7 mouse cellular contexts compared by ENCODE assay signal in the genomic region with DNA sequence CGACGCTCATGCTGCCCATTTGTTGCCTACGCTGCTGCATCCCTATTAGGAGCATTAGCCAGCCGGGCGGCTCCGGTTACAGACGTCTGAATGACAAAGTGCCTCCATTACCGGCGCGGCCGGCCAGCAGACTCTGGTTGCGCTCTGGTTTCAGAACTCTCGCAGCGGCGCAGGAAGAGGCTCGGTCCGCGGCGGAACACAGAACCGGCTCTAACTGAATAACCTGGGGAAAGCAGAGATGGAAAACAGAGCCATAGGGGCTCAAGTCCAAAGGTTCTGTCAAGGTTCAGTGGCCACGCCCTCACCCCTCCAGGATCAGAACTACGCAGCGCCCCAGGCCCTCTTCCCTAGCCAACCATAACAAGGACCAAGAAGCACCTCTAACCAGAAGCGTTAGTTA. TPM values are rescaled to one million over a fixed set of nuclear protein-coding genes. Genes with fewer than 3 reads are reported as not detected.
DNase-seq lines count a peak whose midpoint lies in the region; ATAC-seq lines count a peak whose summit lies in the region.

No protein-coding gene starts in this region.

- peak overlapping the region; percentile 16; the same call in 1 of the 2 replicates for H3K4me3 ChIP-seq in brown adipose tissue, adult 24 weeks (ENCODE audit: insufficient read depth, low read depth, low read length)
- peak overlapping the region; percentile 59 for H3K4me3 ChIP-seq in hindbrain, embryonic 10.5 days
- H3K4me3 ChIP-seq in limb, embryonic 13.5 days: peak overlapping the region; percentile 54
- H3K4me3 ChIP-seq in neural tube, embryonic 15.5 days (replicated peaks): peak overlapping the region; percentile 51

- peak; percentile 83 for DNase-seq in ES-CJ7 (ENCODE audit: low read depth, low spot score)
- DNase-seq in hindbrain, embryonic 10.5 days (ENCODE audit: low spot score): peak; percentile 77
- no peak for DNase-seq in cerebellum, adult 18-20 months
- no peak for DNase-seq in right cerebral cortex, postnatal 4 days

- ATAC-seq in limb, embryonic 13.5 days (ENCODE audit: low FRiP score, low read depth): no peak
- no peak for ATAC-seq in neural tube, embryonic 15.5 days (ENCODE audit: low FRiP score)

- WGBS in hindbrain, embryonic 10.5 days: under 1% methylated on average over 24 of the region's 24 CpGs
- 0% methylated on average over 24 of the region's 24 CpGs for WGBS in limb, embryonic 13.5 days
- under 1% methylated on average over 24 of the region's 24 CpGs for WGBS in neural tube, embryonic 15.5 days

- peaks cover 100% of the 10 kb centered on the region for H3K27me3 ChIP-seq in hindbrain, embryonic 10.5 days (ENCODE audit: insufficient read depth, poor library complexity, severe bottlenecking)
- H3K27me3 ChIP-seq in limb, embryonic 13.5 days: peaks cover 96% of the 10 kb centered on the region
- H3K27me3 ChIP-seq in neural tube, embryonic 15.5 days (replicated peaks): peaks cover 57% of the 10 kb centered on the region

- no peaks in the 10 kb centered on the region for H3K9me3 ChIP-seq in hindbrain, embryonic 10.5 days
- H3K9me3 ChIP-seq in limb, embryonic 13.5 days: no peaks in the 10 kb centered on the region
- H3K9me3 ChIP-seq in neural tube, embryonic 15.5 days (replicated peaks): no peaks in the 10 kb centered on the region

- H3K36me3 ChIP-seq in hindbrain, embryonic 10.5 days: no peaks in the 10 kb centered on the region
- no peaks in the 10 kb centered on the region for H3K36me3 ChIP-seq in limb, embryonic 13.5 days
- no peaks in the 10 kb centered on the region for H3K36me3 ChIP-seq in neural tube, embryonic 15.5 days

- peak overlapping the region; percentile 85 for H3K4me2 ChIP-seq in limb, embryonic 13.5 days (replicated peaks)
- H3K4me2 ChIP-seq in neural tube, embryonic 15.5 days: peak overlapping the region; percentile 93

- H3K9ac ChIP-seq in limb, embryonic 13.5 days: peak overlapping the region; percentile 43; the same call in 1 of the 2 replicates
- H3K9ac ChIP-seq in neural tube, embryonic 15.5 days (replicated peaks): peak overlapping the region; percentile 30

- no peak overlapping the region for H3K27ac ChIP-seq in brown adipose tissue, adult 24 weeks (replicated peaks; ENCODE audit: low read depth, low read length)
- 0 out of 2 replicates have a peak overlapping the region, but pooled peaks have one; percentile 50 for H3K27ac ChIP-seq in hindbrain, embryonic 10.5 days
- no peak overlapping the region for H3K27ac ChIP-seq in limb, embryonic 13.5 days
- no peak overlapping the region for H3K27ac ChIP-seq in neural tube, embryonic 15.5 days (replicated peaks)

- no peaks in the 10 kb centered on the region for H3K4me1 ChIP-seq in brown adipose tissue, adult 24 weeks (ENCODE audit: control insufficient read depth, insufficient read depth, insufficient read length, low read length)
- H3K4me1 ChIP-seq in hindbrain, embryonic 10.5 days (replicated peaks): peaks cover 73% of the 10 kb centered on the region
- peaks cover 87% of the 10 kb centered on the region for H3K4me1 ChIP-seq in limb, embryonic 13.5 days
- H3K4me1 ChIP-seq in neural tube, embryonic 15.5 days: peaks cover 47% of the 10 kb centered on the region

RNA-seq across cellular contexts. Expression of gene Ngfr, which starts 2.3 kb away (rescaled TPM):
- polyA plus RNA-seq in brown adipose tissue, adult 24 weeks (2012; ENCODE audit: insufficient read depth, insufficient read length, missing spikeins): 0.67 and 1.4 TPM in 2 replicates
- polyA plus RNA-seq in hindbrain, embryonic 10.5 days (2016; fragmentation: Nextera tagmentation; extraction: Ambion mirVana): 28.7 and 51.6 TPM in 2 replicates
- 29.4 and 34.5 TPM in 2 replicates for polyA plus RNA-seq in limb, embryonic 13.5 days (2015; fragmentation: Nextera tagmentation; extraction: Ambion mirVana)
- polyA plus RNA-seq in neural tube, embryonic 15.5 days (2015; fragmentation: Nextera tagmentation; extraction: Ambion mirVana): 69.1 and 69.3 TPM in 2 replicates

Comparison
In these comparisons a context has a peak if more than half of its experiments do, and no peak if none do; other contexts are left out.
1. DNase-seq: peak in ES-CJ7 (single experiment) and hindbrain, embryonic 10.5 days (single experiment); none in cerebellum, adult 18-20 months (0 of 2) and right cerebral cortex, postnatal 4 days (single experiment).
2. RNA of gene Ngfr, which starts 2.3 kb away (polyA plus RNA-seq): 69.1 to 69.3 TPM in neural tube, embryonic 15.5 days, 28.7 to 51.6 TPM in hindbrain, embryonic 10.5 days and 29.4 to 34.5 TPM in limb, embryonic 13.5 days; 0.67 to 1.4 TPM in brown adipose tissue, adult 24 weeks; every median in the first group is over 10 times any median in the second.
3. Peak in every context shown above with its lines, with median percentiles within 50 percentile points of each other: H3K4me3 ChIP-seq.